In the genomic region with DNA sequence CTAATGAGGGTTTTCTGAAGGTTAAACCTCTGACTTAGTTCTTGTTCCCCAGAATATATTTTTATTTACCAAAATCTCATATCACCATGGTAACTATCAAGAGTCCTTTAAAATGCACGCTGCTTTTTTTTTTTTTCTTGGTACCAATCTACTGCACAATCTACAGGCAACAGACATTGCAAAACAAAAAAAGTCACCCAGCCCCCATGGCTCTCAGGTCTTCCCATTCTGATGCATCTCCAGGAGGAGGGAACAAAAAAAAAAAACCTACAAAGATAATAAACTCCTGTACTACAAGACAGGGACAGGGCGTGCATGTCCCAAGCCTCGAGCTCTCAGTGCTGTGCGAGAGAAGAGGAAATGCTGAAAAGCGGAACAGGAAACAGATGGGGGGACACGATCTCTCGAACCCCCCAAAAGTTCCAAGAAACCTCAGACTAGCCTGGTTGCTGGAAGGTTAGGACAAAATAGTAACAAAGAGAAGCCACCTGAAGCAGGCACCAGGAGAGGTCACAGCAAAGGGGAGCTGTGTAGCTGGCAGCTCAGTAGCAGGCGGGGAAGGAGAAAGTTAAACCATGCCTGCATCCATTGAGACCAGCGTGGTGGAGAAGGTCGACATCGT, we compare ENCODE assay signal across 8 mouse cellular contexts.
DNase-seq lines count a peak whose midpoint lies in the region; ATAC-seq and TF ChIP-seq lines count a peak whose summit lies in the region.

No protein-coding gene starts in this region.

- 0 out of 2 replicates have a peak overlapping the region, but pooled peaks have one; percentile 18 for H3K27ac ChIP-seq in midbrain, postnatal 0 days (ENCODE audit: low read depth, low read length)

- no peak overlapping the region for H3K4me2 ChIP-seq in midbrain, postnatal 0 days (ENCODE audit: low read depth, low read length, poor library complexity, severe bottlenecking)

- peak; percentile 48 for DNase-seq in layer of hippocampus, adult 9-11 months
- no peak for DNase-seq in layer of hippocampus, postnatal 36 days
- peak; percentile 39 for DNase-seq in kidney, postnatal 10 days
- no peak for DNase-seq in midbrain, postnatal 0 days (ENCODE audit: low spot score)
- DNase-seq in urinary bladder, postnatal 4 days (ENCODE audit: low spot score in 2 of 2), result no peak
- DNase-seq in gastrocnemius, postnatal 10 days, result no peak
- no peak for DNase-seq in yolk sac, embryonic 10.5 days (ENCODE audit: low spot score)

- peak; percentile 96 for ATAC-seq in common myeloid progenitor, adult 5-6 weeks (replicated peaks; ENCODE audit: low read depth, poor library complexity, severe bottlenecking)
- no peak for ATAC-seq in midbrain, postnatal 0 days (ENCODE audit: low FRiP score)

- no peaks in the 10 kb centered on the region; the same call in 1 of the 2 replicates for H3K4me1 ChIP-seq in midbrain, postnatal 0 days (ENCODE audit: insufficient read depth, low read length)

- H3K4me3 ChIP-seq in midbrain, postnatal 0 days (ENCODE audit: low read depth, low read length), result no peak overlapping the region

- no peak for TF ChIP-seq CTCF in midbrain, postnatal 0 days (IDR thresholded peaks at IDR 0.05)

- no peaks in the 10 kb centered on the region for H3K27me3 ChIP-seq in midbrain, postnatal 0 days (ENCODE audit: insufficient read depth, low read length)

- no peaks in the 10 kb centered on the region for H3K36me3 ChIP-seq in midbrain, postnatal 0 days (ENCODE audit: insufficient read depth, low read length)

- 0 out of 2 replicates have a peak overlapping the region, but pooled peaks have one; percentile 4 for H3K9ac ChIP-seq in midbrain, postnatal 0 days (replicated peaks; ENCODE audit: low read length, poor library complexity, severe bottlenecking)

- H3K9me3 ChIP-seq in midbrain, postnatal 0 days (ENCODE audit: low read length), result no peaks in the 10 kb centered on the region

- 66% methylated on average over 11 of the region's 11 CpGs for WGBS in midbrain, postnatal 0 days

Comparison
In these comparisons a context has a peak if more than half of its experiments do, and no peak if none do; other contexts are left out.
1. DNase-seq: peak in layer of hippocampus, adult 9-11 months (single experiment) and kidney, postnatal 10 days (single experiment); none in layer of hippocampus, postnatal 36 days (0 of 2), midbrain, postnatal 0 days (single experiment), urinary bladder, postnatal 4 days (0 of 2), gastrocnemius, postnatal 10 days (single experiment) and yolk sac, embryonic 10.5 days (single experiment).